Mouse (Mus musculus): ENCODE results near the gene Clec16a. TPM values are rescaled to one million over a fixed set of nuclear protein-coding genes. Genes with fewer than 3 reads are reported as not detected.

Gene Clec16a
- polyA plus RNA-seq, 1 experiment from 2014 or later = 40.6 TPM

DNA sequence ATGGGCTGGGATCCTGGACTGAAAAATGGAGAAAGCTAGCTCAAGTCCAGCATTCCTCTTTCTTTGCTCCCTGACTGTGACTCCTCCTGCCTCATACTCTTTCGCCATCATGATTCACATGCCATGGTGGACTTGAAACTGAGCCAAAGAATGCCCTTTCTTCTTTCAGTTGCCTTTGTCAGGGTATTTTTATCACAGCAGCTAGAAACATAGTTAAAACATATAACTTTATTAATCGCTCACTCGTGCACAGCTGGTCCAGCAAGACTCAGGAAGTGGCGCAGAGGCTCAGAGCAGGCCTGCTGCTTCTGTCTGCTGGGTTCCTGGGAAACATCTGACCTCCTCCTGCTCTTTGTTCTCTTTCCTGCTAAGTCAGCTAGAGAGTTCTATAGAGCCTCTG is 158.8 kb downstream of the Clec16a start:
- no peak for ATAC-seq (ENCODE audit: insufficient number of reproducible peaks, insufficient read depth, low FRiP score, low TSS enrichment, low read depth)
- no peaks in the 10 kb centered on the region for H3K36me3 ChIP-seq
- H3K4me2 ChIP-seq = no peak overlapping the region
- no peak overlapping the region for H3K4me3 ChIP-seq (replicated peaks)
- H3K27ac ChIP-seq = peak overlapping the region; percentile 51; the same call in 1 of the 2 replicates
- H3K9me3 ChIP-seq = no peaks in the 10 kb centered on the region
- no peaks in the 10 kb centered on the region for H3K27me3 ChIP-seq
- H3K4me1 ChIP-seq (replicated peaks) = peaks cover 17% of the 10 kb centered on the region
- H3K9ac ChIP-seq (replicated peaks) = no peak overlapping the region
- WGBS = 74% methylated on average over 4 of the region's 4 CpGs

GRCm38 (mm10) chr16:10705396-10705795 is 160.3 kb downstream of the Clec16a start:
- Histone ChIP-seq H3K27ac (no peak overlapping the region), H3K4me3 (replicated peaks) (no peak overlapping the region), H3K9me3 (no peaks in the 10 kb centered on the region), H3K9ac (replicated peaks) (no peak overlapping the region), H3K27me3 (no peaks in the 10 kb centered on the region), H3K4me2 (no peak overlapping the region), H3K4me1 (replicated peaks) (peaks cover 13% of the 10 kb centered on the region), H3K36me3 (no peaks in the 10 kb centered on the region)
- 65% methylated on average over 1 of the region's 1 CpGs for WGBS
- ATAC-seq (ENCODE audit: insufficient number of reproducible peaks, insufficient read depth, low FRiP score, low TSS enrichment, low read depth) = no peak

GRCm38 (mm10) chr16:10711524-10711923 is 166.4 kb downstream of the Clec16a start:
- Histone ChIP-seq H3K9me3 (no peaks in the 10 kb centered on the region), H3K4me1 (replicated peaks) (peaks cover 12% of the 10 kb centered on the region), H3K9ac (replicated peaks) (no peak overlapping the region), H3K27me3 (no peaks in the 10 kb centered on the region), H3K36me3 (no peaks in the 10 kb centered on the region), H3K4me3 (replicated peaks) (no peak overlapping the region), H3K27ac (no peak overlapping the region), H3K4me2 (no peak overlapping the region)
- no peak for ATAC-seq (ENCODE audit: insufficient number of reproducible peaks, insufficient read depth, low FRiP score, low TSS enrichment, low read depth)
- 70% methylated on average over 1 of the region's 1 CpGs for WGBS

GRCm38 (mm10) chr16:10713041-10713440 is 167.9 kb downstream of the Clec16a start:
- H3K36me3 ChIP-seq = no peaks in the 10 kb centered on the region
- H3K9me3 ChIP-seq = no peaks in the 10 kb centered on the region
- no peak overlapping the region for H3K4me3 ChIP-seq (replicated peaks)
- no peak overlapping the region for H3K27ac ChIP-seq
- no peak overlapping the region for H3K4me2 ChIP-seq
- 43% methylated on average over 2 of the region's 2 CpGs for WGBS
- no peak for ATAC-seq (ENCODE audit: insufficient number of reproducible peaks, insufficient read depth, low FRiP score, low TSS enrichment, low read depth)
- H3K4me1 ChIP-seq (replicated peaks) = peaks cover 12% of the 10 kb centered on the region
- H3K27me3 ChIP-seq = no peaks in the 10 kb centered on the region
- H3K9ac ChIP-seq (replicated peaks) = no peak overlapping the region

GRCm38 (mm10) chr16:10713441-10714239 is 168.5 kb downstream of the Clec16a start:
- peaks cover 12% of the 10 kb centered on the region for H3K4me1 ChIP-seq (replicated peaks)
- WGBS = 38% methylated on average over 7 of the region's 7 CpGs
- H3K36me3 ChIP-seq = no peaks in the 10 kb centered on the region
- no peak overlapping the region for H3K4me3 ChIP-seq (replicated peaks)
- no peak overlapping the region for H3K4me2 ChIP-seq
- ATAC-seq (ENCODE audit: insufficient number of reproducible peaks, insufficient read depth, low FRiP score, low TSS enrichment, low read depth) = no peak
- H3K27ac ChIP-seq = peak overlapping the region; percentile 29; the same call in 1 of the 2 replicates
- no peaks in the 10 kb centered on the region for H3K9me3 ChIP-seq
- 0 out of 2 replicates have a peak overlapping the region, but pooled peaks have one; percentile 8 for H3K9ac ChIP-seq (replicated peaks)
- H3K27me3 ChIP-seq = no peaks in the 10 kb centered on the region

DNA sequence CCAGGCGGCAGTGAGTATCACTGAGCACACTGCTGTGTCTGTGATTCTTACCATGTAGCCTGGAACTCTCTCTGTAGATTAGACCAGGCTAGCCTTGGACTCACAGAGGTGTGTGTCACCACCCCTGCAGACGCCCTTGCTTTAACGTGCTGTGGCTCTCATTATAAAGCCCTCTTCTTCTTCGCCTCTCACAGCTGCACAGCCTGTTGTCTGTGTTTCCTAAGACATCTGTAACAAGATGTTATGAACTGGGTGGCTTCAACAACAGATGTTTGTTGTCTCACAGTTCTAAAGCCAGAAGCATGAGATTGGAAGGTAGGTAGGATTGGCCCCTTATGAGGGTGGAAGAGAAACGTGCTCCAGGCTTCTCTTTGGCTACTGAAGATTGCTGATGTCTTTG is 170.1 kb downstream of the Clec16a start:
- 82% methylated on average over 5 of the region's 5 CpGs for WGBS

DNA sequence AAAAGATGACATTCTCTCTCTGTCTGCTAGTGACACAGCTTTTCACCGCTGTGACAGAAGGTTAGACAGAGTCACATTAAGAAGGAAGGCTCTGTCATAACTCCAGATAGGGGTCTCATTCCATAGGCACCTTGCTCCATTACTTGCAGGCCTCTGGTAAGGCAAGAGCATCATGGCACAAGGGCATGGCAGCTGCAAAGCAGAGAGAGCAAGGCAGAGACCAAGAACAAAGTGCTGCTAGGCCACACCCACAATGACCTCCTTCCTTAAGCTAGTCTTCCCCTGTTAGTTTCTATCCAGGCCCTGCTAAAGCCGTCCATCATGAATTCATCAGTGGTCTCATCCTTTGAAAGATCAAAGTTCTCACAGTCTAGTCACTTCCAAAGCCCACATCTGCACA is 170.5 kb downstream of the Clec16a start:
- ATAC-seq (ENCODE audit: insufficient number of reproducible peaks, insufficient read depth, low FRiP score, low TSS enrichment, low read depth) = no peak
- WGBS = 87% methylated on average over 2 of the region's 2 CpGs
- H3K27ac ChIP-seq = no peak overlapping the region

More for the DNA sequence above, 170.1 kb downstream of the Clec16a start:
- ATAC-seq (ENCODE audit: insufficient number of reproducible peaks, insufficient read depth, low FRiP score, low TSS enrichment, low read depth) = no peak
- Histone ChIP-seq H3K27me3 (no peaks in the 10 kb centered on the region), H3K4me2 (no peak overlapping the region), H3K36me3 (no peaks in the 10 kb centered on the region), H3K9ac (replicated peaks) (no peak overlapping the region), H3K27ac (no peak overlapping the region), H3K4me3 (replicated peaks) (no peak overlapping the region), H3K4me1 (replicated peaks) (peaks cover 12% of the 10 kb centered on the region), H3K9me3 (no peaks in the 10 kb centered on the region)

GRCm38 (mm10) chr16:10716696-10717095 is 171.6 kb downstream of the Clec16a start:
- H3K9ac ChIP-seq (replicated peaks) = no peak overlapping the region
- 90% methylated on average over 2 of the region's 2 CpGs for WGBS
- no peaks in the 10 kb centered on the region for H3K36me3 ChIP-seq
- H3K9me3 ChIP-seq = no peaks in the 10 kb centered on the region
- no peak overlapping the region for H3K4me3 ChIP-seq (replicated peaks)
- no peak overlapping the region for H3K4me2 ChIP-seq
- ATAC-seq (ENCODE audit: insufficient number of reproducible peaks, insufficient read depth, low FRiP score, low TSS enrichment, low read depth) = no peak
- H3K27me3 ChIP-seq = no peaks in the 10 kb centered on the region
- no peak overlapping the region for H3K27ac ChIP-seq
- H3K4me1 ChIP-seq (replicated peaks) = peaks cover 12% of the 10 kb centered on the region

More for the DNA sequence above, 170.5 kb downstream of the Clec16a start:
- Histone ChIP-seq H3K4me1 (replicated peaks) (peaks cover 12% of the 10 kb centered on the region), H3K4me2 (no peak overlapping the region), H3K9me3 (no peaks in the 10 kb centered on the region), H3K36me3 (no peaks in the 10 kb centered on the region), H3K4me3 (replicated peaks) (no peak overlapping the region), H3K27me3 (no peaks in the 10 kb centered on the region), H3K9ac (replicated peaks) (no peak overlapping the region)

- H3K27me3 ChIP-seq = no peaks in the 10 kb centered on the region
- no peaks in the 10 kb centered on the region for H3K9me3 ChIP-seq
- no peak overlapping the region for H3K4me3 ChIP-seq (replicated peaks)
- H3K4me1 ChIP-seq (replicated peaks) = no peaks in the 10 kb centered on the region
- no peak overlapping the region for H3K27ac ChIP-seq
- 76% methylated on average over 6 of the region's 6 CpGs for WGBS
- no peak overlapping the region for H3K9ac ChIP-seq (replicated peaks)
- ATAC-seq (ENCODE audit: insufficient number of reproducible peaks, insufficient read depth, low FRiP score, low TSS enrichment, low read depth) = no peak
- no peak overlapping the region for H3K4me2 ChIP-seq
- no peaks in the 10 kb centered on the region for H3K36me3 ChIP-seq
Observed at GRCm38 (mm10) chr16:10719971-10720370, 174.8 kb downstream of the Clec16a start.

DNA sequence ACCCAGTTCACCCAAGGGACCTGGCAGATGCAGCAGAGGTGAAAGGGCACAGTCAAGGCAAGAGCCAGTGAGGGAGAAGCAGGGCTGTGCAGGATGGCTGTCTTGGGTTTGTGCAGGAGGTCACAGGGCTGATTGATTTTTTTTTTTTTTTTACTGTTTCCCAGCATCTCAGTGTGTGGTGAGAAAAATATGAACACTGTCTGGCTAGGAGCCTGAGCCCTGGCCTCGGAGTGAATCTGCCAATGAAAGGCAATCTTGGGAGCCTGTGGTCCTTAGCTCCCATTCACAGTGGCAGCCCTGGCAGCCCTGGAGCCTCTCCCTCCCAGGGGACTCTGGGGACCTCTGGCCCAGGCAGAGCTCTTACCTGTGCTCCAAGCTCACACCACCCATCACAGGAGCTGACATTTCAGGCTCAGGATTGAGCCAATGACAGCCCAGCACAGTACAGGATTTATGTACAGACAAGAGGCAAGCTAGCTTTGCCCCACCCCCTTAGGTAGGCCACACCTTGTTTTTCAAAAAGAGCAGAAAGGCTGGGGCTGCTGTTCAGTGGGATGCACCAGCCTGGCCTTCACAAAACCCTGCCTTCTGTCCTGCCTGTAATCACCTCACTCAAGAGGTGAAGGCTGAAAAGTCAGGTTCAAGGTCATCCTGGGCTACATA is 177.9 kb downstream of the Clec16a start:
- ATAC-seq (ENCODE audit: insufficient number of reproducible peaks, insufficient read depth, low FRiP score, low TSS enrichment, low read depth) = no peak
- no peak overlapping the region for H3K27ac ChIP-seq
- H3K9ac ChIP-seq (replicated peaks) = no peak overlapping the region
- no peak overlapping the region for H3K4me2 ChIP-seq
- no peaks in the 10 kb centered on the region for H3K9me3 ChIP-seq
- H3K27me3 ChIP-seq = peaks cover 4% of the 10 kb centered on the region; the same call in 1 of the 2 replicates
- H3K4me3 ChIP-seq (replicated peaks) = no peak overlapping the region
- H3K36me3 ChIP-seq = no peaks in the 10 kb centered on the region
- no peaks in the 10 kb centered on the region for H3K4me1 ChIP-seq (replicated peaks)
- 56% methylated on average over 1 of the region's 1 CpGs for WGBS

DNA sequence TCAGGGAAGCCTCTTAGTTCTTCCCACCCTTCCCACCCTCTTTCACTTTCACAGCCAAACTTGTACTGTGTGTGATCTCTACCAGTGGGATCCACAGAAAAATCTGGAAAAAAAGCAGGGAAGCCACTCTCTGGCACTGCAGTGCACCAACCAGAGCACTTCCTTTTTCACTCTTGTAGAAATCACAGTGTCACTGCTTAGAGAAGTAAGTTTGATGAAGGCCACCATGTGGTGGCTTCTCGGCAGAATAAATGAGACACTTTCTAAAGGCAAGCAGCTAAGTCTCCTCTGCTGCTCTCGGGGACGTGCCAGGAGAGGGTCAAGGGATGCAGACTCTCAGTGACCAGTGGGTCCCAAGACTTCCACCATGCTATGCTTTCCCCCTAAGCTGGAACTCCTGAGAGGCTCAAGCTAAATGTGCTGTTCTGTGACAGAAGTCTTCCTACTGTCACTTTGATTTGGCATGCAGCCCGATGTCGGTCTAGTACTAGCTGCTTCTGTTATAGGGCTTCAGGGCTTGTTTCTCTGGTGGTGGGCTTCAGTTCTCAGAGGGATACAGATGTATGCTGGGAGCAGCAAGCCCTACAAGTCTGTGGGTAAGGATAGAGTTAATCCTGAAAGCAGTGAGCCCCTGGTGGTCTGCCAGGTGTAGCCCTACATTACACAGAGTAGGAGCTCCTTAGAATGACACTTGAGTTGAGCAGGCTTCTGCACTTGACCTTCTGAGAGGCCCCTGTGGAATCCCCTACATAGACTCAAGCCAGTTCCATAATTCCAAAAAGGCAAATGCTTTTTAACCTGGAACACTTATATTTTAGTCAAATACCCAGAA is 178.9 kb downstream of the Clec16a start:
- H3K4me3 ChIP-seq (replicated peaks) = no peak overlapping the region
- no peak overlapping the region for H3K4me2 ChIP-seq
- H3K27me3 ChIP-seq = peaks cover 6% of the 10 kb centered on the region; the same call in 1 of the 2 replicates
- H3K36me3 ChIP-seq = no peaks in the 10 kb centered on the region
- no peak for ATAC-seq (ENCODE audit: insufficient number of reproducible peaks, insufficient read depth, low FRiP score, low TSS enrichment, low read depth)
- H3K9ac ChIP-seq (replicated peaks) = no peak overlapping the region
- 83% methylated on average over 5 of the region's 5 CpGs for whole genome bisulfite sequencing
- H3K4me1 ChIP-seq (replicated peaks) = peaks cover 7% of the 10 kb centered on the region; the same call in 1 of the 2 replicates
- H3K9me3 ChIP-seq = no peaks in the 10 kb centered on the region
- no peak overlapping the region for H3K27ac ChIP-seq

Data from limb, embryonic 12.5 days (tissue).